Mouse (Mus musculus): ENCODE data around the gene Prkar2a. TPM values are rescaled to one million over a fixed set of nuclear protein-coding genes. Genes with fewer than 3 reads are reported as not detected.
"Not testable (repeated sequence)": the region's sequence is repeated elsewhere in the genome, so short reads cannot be mapped to it uniquely, and the experiment has no call there.

Gene Prkar2a
- 19.8 and 20.2 TPM in 2 replicates for polyA plus RNA-seq (2015; fragmentation: Nextera tagmentation; extraction: Ambion mirVana)

GRCm38 (mm10) chr9:108689106-108689505 is at the start of gene Prkar2a:
Gene Prkar2a (plus strand): TSS chr9:108689314.
- Histone ChIP-seq H3K9me3 (ENCODE audit: low read length) (no peaks in the 10 kb centered on the region), H3K4me3 (ENCODE audit: low read length) (no peak within 1 kb of the TSS), H3K4me1 (ENCODE audit: insufficient read depth, low read length) (peaks cover 12% of the 10 kb centered on the region), H3K4me2 (replicated peaks; ENCODE audit: low read depth, low read length) (no peak within 1 kb of the TSS), H3K36me3 (ENCODE audit: insufficient read depth, low read length) (no peaks in the 10 kb centered on the region), H3K9ac (replicated peaks; ENCODE audit: low read length) (no peak within 1 kb of the TSS), H3K27ac (ENCODE audit: low read length) (no peak within 1 kb of the TSS), H3K27me3 (ENCODE audit: insufficient read depth, low read length) (no peaks in the 10 kb centered on the region)
- ATAC-seq (ENCODE audit: low FRiP score, low TSS enrichment), result no peak
- 91% methylated on average over 1 of the region's 1 CpGs for WGBS

- peaks cover 9% of the 10 kb centered on the region for H3K36me3 ChIP-seq (ENCODE audit: insufficient read depth, low read length)
- no peak for ATAC-seq (ENCODE audit: low FRiP score, low TSS enrichment)
- H3K4me1 ChIP-seq (ENCODE audit: insufficient read depth, low read length), result no peaks in the 10 kb centered on the region
These were observed 49.3 kb upstream of the Prkar2a start for GRCm38 (mm10) chr9:108639825-108640224.

GRCm38 (mm10) chr9:108648166-108648565 is 40.9 kb upstream of the Prkar2a start:
- H3K4me1 ChIP-seq (ENCODE audit: insufficient read depth, low read length), result peaks cover 10% of the 10 kb centered on the region
- peak overlapping the region; percentile 95 for H3K9ac ChIP-seq (replicated peaks; ENCODE audit: low read length)
- H3K27ac ChIP-seq (ENCODE audit: low read length), result peak overlapping the region; percentile 93
- no peaks in the 10 kb centered on the region for H3K27me3 ChIP-seq (ENCODE audit: insufficient read depth, low read length)
- WGBS, result 36% methylated on average over 10 of the region's 10 CpGs
- no peaks in the 10 kb centered on the region for H3K9me3 ChIP-seq (ENCODE audit: low read length)
- ATAC-seq (ENCODE audit: low FRiP score, low TSS enrichment), result no peak
- peak overlapping the region; percentile 100 for H3K4me3 ChIP-seq (ENCODE audit: low read length)
- peaks cover 3% of the 10 kb centered on the region; the same call in 1 of the 2 replicates for H3K36me3 ChIP-seq (ENCODE audit: insufficient read depth, low read length)
- H3K4me2 ChIP-seq (replicated peaks; ENCODE audit: low read depth, low read length), result peak overlapping the region; percentile 74

More at GRCm38 (mm10) chr9:108639825-108640224, 49.3 kb upstream of the Prkar2a start:
- Histone ChIP-seq H3K9me3 (ENCODE audit: low read length) (no peaks in the 10 kb centered on the region), H3K27ac (ENCODE audit: low read length) (no peak overlapping the region), H3K9ac (replicated peaks; ENCODE audit: low read length) (no peak overlapping the region), H3K27me3 (ENCODE audit: insufficient read depth, low read length) (no peaks in the 10 kb centered on the region), H3K4me3 (ENCODE audit: low read length) (no peak overlapping the region), H3K4me2 (replicated peaks; ENCODE audit: low read depth, low read length) (no peak overlapping the region)
- WGBS, result 93% methylated on average over 2 of the region's 2 CpGs

GRCm38 (mm10) chr9:108648611-108649560 is 40.2 kb upstream of the Prkar2a start, which contains the start of gene Arih2:
Gene Arih2 (minus strand): TSS chr9:108649386.
- ATAC-seq (ENCODE audit: low FRiP score, low TSS enrichment), result peak; percentile 98
- WGBS, result under 1% methylated on average over 112 of the region's 112 CpGs
- Histone ChIP-seq H3K4me2 (replicated peaks; ENCODE audit: low read depth, low read length) (peak within 1 kb of the TSS; percentile 74), H3K27me3 (ENCODE audit: insufficient read depth, low read length) (no peaks in the 10 kb centered on the region), H3K9ac (replicated peaks; ENCODE audit: low read length) (peak within 1 kb of the TSS; percentile 95), H3K4me1 (ENCODE audit: insufficient read depth, low read length) (peaks cover 10% of the 10 kb centered on the region), H3K4me3 (ENCODE audit: low read length) (peak within 1 kb of the TSS; percentile 100), H3K27ac (ENCODE audit: low read length) (peak within 1 kb of the TSS; percentile 93), H3K9me3 (ENCODE audit: low read length) (no peaks in the 10 kb centered on the region), H3K36me3 (ENCODE audit: insufficient read depth, low read length) (no peaks in the 10 kb centered on the region)

- Histone ChIP-seq H3K9me3 (ENCODE audit: low read length) (no peaks in the 10 kb centered on the region), H3K36me3 (ENCODE audit: insufficient read depth, low read length) (no peaks in the 10 kb centered on the region), H3K4me1 (ENCODE audit: insufficient read depth, low read length) (peaks cover 10% of the 10 kb centered on the region), H3K4me2 (replicated peaks; ENCODE audit: low read depth, low read length) (peak overlapping the region; percentile 74), H3K27ac (ENCODE audit: low read length) (peak overlapping the region; percentile 93), H3K4me3 (ENCODE audit: low read length) (peak overlapping the region; percentile 100), H3K27me3 (ENCODE audit: insufficient read depth, low read length) (no peaks in the 10 kb centered on the region), H3K9ac (replicated peaks; ENCODE audit: low read length) (peak overlapping the region; percentile 95)
- 25% methylated on average over 29 of the region's 29 CpGs for WGBS
- peak; percentile 16; the same call in 1 of the 2 replicates for ATAC-seq (ENCODE audit: low FRiP score, low TSS enrichment)
These were observed 39.3 kb upstream of the Prkar2a start for GRCm38 (mm10) chr9:108649561-108650440.

GRCm38 (mm10) chr9:108654566-108655464 is 34.3 kb upstream of the Prkar2a start:
- H3K27me3 ChIP-seq (ENCODE audit: insufficient read depth, low read length), result no peaks in the 10 kb centered on the region
- peaks cover 4% of the 10 kb centered on the region for H3K4me1 ChIP-seq (ENCODE audit: insufficient read depth, low read length)
- no peak overlapping the region for H3K9ac ChIP-seq (replicated peaks; ENCODE audit: low read length)
- no peaks in the 10 kb centered on the region for H3K9me3 ChIP-seq (ENCODE audit: low read length)
- no peak overlapping the region for H3K4me3 ChIP-seq (ENCODE audit: low read length)
- H3K27ac ChIP-seq (ENCODE audit: low read length), result no peak overlapping the region
- WGBS, result 84% methylated on average over 10 of the region's 10 CpGs
- no peak for ATAC-seq (ENCODE audit: low FRiP score, low TSS enrichment)
- no peaks in the 10 kb centered on the region for H3K36me3 ChIP-seq (ENCODE audit: insufficient read depth, low read length)
- H3K4me2 ChIP-seq (replicated peaks; ENCODE audit: low read depth, low read length), result no peak overlapping the region

GRCm38 (mm10) chr9:108655865-108656264 is 33.2 kb upstream of the Prkar2a start:
- not testable (repeated sequence) for H3K36me3 ChIP-seq (ENCODE audit: insufficient read depth, low read length); H3K9ac ChIP-seq (replicated peaks; ENCODE audit: low read length); H3K4me1 ChIP-seq (ENCODE audit: insufficient read depth, low read length); H3K4me3 ChIP-seq (ENCODE audit: low read length); H3K27ac ChIP-seq (ENCODE audit: low read length); H3K9me3 ChIP-seq (ENCODE audit: low read length); ATAC-seq (ENCODE audit: low FRiP score, low TSS enrichment); H3K27me3 ChIP-seq (ENCODE audit: insufficient read depth, low read length); H3K4me2 ChIP-seq (replicated peaks; ENCODE audit: low read depth, low read length)
- 80% methylated on average over 7 of the region's 7 CpGs for WGBS

- 3% methylated on average over 31 of the region's 37 CpGs for WGBS
- H3K4me1 ChIP-seq (ENCODE audit: insufficient read depth, low read length), result peaks cover 9% of the 10 kb centered on the region
- no peaks in the 10 kb centered on the region for H3K9me3 ChIP-seq (ENCODE audit: low read length)
- no peaks in the 10 kb centered on the region for H3K36me3 ChIP-seq (ENCODE audit: insufficient read depth, low read length)
- H3K4me3 ChIP-seq (ENCODE audit: low read length), result peak within 1 kb of the TSS; percentile 78
- peak within 1 kb of the TSS; percentile 74 for H3K4me2 ChIP-seq (replicated peaks; ENCODE audit: low read depth, low read length)
- peak within 1 kb of the TSS; percentile 59; the same call in 1 of the 2 replicates for H3K27ac ChIP-seq (ENCODE audit: low read length)
- H3K9ac ChIP-seq (replicated peaks; ENCODE audit: low read length), result peak within 1 kb of the TSS; percentile 72
- no peaks in the 10 kb centered on the region for H3K27me3 ChIP-seq (ENCODE audit: insufficient read depth, low read length)
- peak; percentile 96 for ATAC-seq (ENCODE audit: low FRiP score, low TSS enrichment)
These were observed 27.2 kb upstream of the Prkar2a start, which contains the start of gene Slc25a20 for GRCm38 (mm10) chr9:108661677-108662612. Gene Slc25a20 (plus strand): TSS chr9:108662088.

Measured in kidney, embryonic 16.5 days (tissue).